Mouse (Mus musculus) brown adipose tissue, adult 24 weeks (tissue): ENCODE results near the gene Dnm1. TPM values are rescaled to one million over a fixed set of nuclear protein-coding genes. Genes with fewer than 3 reads are reported as not detected.

Experiments
- H3K27ac ChIP-seq: fragments of 200-500 bp; replicated peaks from 2 replicates; pipeline ENCODE4 v1.5.1; 2012; ENCODE audit warnings: low read depth, mild to moderate bottlenecking, low read length
- H3K4me1 ChIP-seq: fragments of 200-500 bp; 2 replicates; pipeline ENCODE4 v1.6.1; 2012; ENCODE audit warnings: low read length, mixed read lengths; ENCODE audit not compliant: control insufficient read depth, insufficient read depth, insufficient read length
- H3K4me3 ChIP-seq: fragments of 200-500 bp; 2 replicates; pipeline ENCODE4 v1.5.1; 2012; ENCODE audit warnings: low read depth, mild to moderate bottlenecking, low read length, moderate library complexity; ENCODE audit not compliant: insufficient read depth
- polyA plus RNA-seq: library from polyadenylated mRNA; stranded (reverse); fragments of >200 nt; gene quantifications from 2 replicates; pipeline ENCODE4 v1.2.4, GENCODE M21; 2012; ENCODE audit not compliant: missing spikeins, insufficient read depth, insufficient read length

Dnm1 gene
- polyA plus RNA-seq, 1 experiment: 7.4 TPM

- Histone ChIP-seq H3K27ac (peak overlapping the region; percentile 43; the same call in 1 of the 2 replicates), H3K4me1 (no peaks in the 10 kb centered on the region), H3K4me3 (no peak overlapping the region)
Observed at GRCm38 (mm10) chr2:32316887-32317656, 36.1 kb downstream of the Dnm1 start.

GRCm38 (mm10) chr2:32315751-32316150, 37.4 kb downstream of the Dnm1 start:
- no peak overlapping the region for H3K4me3 ChIP-seq
- H3K4me1 ChIP-seq: peaks cover 6% of the 10 kb centered on the region; the same call in 1 of the 2 replicates
- no peak overlapping the region for H3K27ac ChIP-seq

- Histone ChIP-seq H3K4me1 (peaks cover 6% of the 10 kb centered on the region; the same call in 1 of the 2 replicates), H3K27ac (no peak overlapping the region), H3K4me3 (no peak overlapping the region)
Observed at GRCm38 (mm10) chr2:32314831-32315230, 38.3 kb downstream of the Dnm1 start.

GRCm38 (mm10) chr2:32312318-32312964, 40.7 kb downstream of the Dnm1 start:
- no peak overlapping the region for H3K27ac ChIP-seq
- peak overlapping the region; percentile 45; the same call in 1 of the 2 replicates for H3K4me3 ChIP-seq
- peaks cover 6% of the 10 kb centered on the region; the same call in 1 of the 2 replicates for H3K4me1 ChIP-seq

GRCm38 (mm10) chr2:32311443-32312317, 41.5 kb downstream of the Dnm1 start:
- H3K4me1 ChIP-seq: peaks cover 6% of the 10 kb centered on the region; the same call in 1 of the 2 replicates
- no peak overlapping the region for H3K27ac ChIP-seq
- H3K4me3 ChIP-seq: peak overlapping the region; percentile 45

GRCm38 (mm10) chr2:32310096-32310845, 42.9 kb downstream of the Dnm1 start:
- no peak overlapping the region for H3K4me3 ChIP-seq
- peaks cover 6% of the 10 kb centered on the region; the same call in 1 of the 2 replicates for H3K4me1 ChIP-seq
- no peak overlapping the region for H3K27ac ChIP-seq

- Histone ChIP-seq H3K4me3 (no peak overlapping the region), H3K4me1 (peaks cover 6% of the 10 kb centered on the region; the same call in 1 of the 2 replicates), H3K27ac (no peak overlapping the region)
Observed at GRCm38 (mm10) chr2:32308870-32309568, 44.1 kb downstream of the Dnm1 start.

GRCm38 (mm10) chr2:32307941-32308760, 45.0 kb downstream of the Dnm1 start:
- Histone ChIP-seq H3K27ac (no peak overlapping the region), H3K4me1 (peaks cover 6% of the 10 kb centered on the region; the same call in 1 of the 2 replicates), H3K4me3 (no peak overlapping the region)

GRCm38 (mm10) chr2:32307247-32307798, 45.8 kb downstream of the Dnm1 start:
- Histone ChIP-seq H3K4me3 (no peak overlapping the region), H3K4me1 (peaks cover 6% of the 10 kb centered on the region; the same call in 1 of the 2 replicates), H3K27ac (no peak overlapping the region)

- Histone ChIP-seq H3K27ac (no peak overlapping the region), H3K4me1 (no peaks in the 10 kb centered on the region)
Observed at GRCm38 (mm10) chr2:32306176-32306575, 47.0 kb downstream of the Dnm1 start.

GRCm38 (mm10) chr2:32305668-32306067, 47.5 kb downstream of the Dnm1 start:
- Histone ChIP-seq H3K27ac (no peak overlapping the region), H3K4me1 (no peaks in the 10 kb centered on the region), H3K4me3 (no peak overlapping the region)

More at GRCm38 (mm10) chr2:32306176-32306575, 47.0 kb downstream of the Dnm1 start:
- H3K4me3 ChIP-seq: no peak overlapping the region

GRCm38 (mm10) chr2:32304145-32304832, 48.8 kb downstream of the Dnm1 start:
- no peaks in the 10 kb centered on the region for H3K4me1 ChIP-seq

More at GRCm38 (mm10) chr2:32304145-32304832, 48.8 kb downstream of the Dnm1 start:
- H3K4me3 ChIP-seq: no peak overlapping the region
- H3K27ac ChIP-seq: no peak overlapping the region
